Mouse (Mus musculus) kidney, adult 2 months (tissue): Measurements from ENCODE around the gene Clta.

Experiments used
- CTCF ChIP-seq: fragments of 200-500 bp; conservative IDR thresholded peaks from 2 replicates; pipeline ENCODE4 v1.5.1; 2011; ENCODE audit warnings: low read depth, mild to moderate bottlenecking, control low read depth, low read length, moderate library complexity, mixed read lengths; ENCODE audit not compliant: insufficient read depth, insufficient read length
- POLR2A ChIP-seq: fragments of 200-500 bp; IDR thresholded peaks from one replicate; pipeline ENCODE4 v1.6.1; 2011; ENCODE audit warnings: low read depth, low read length, control low read depth

GRCm38 (mm10) chr4:44068736-44069135 is 64.5 kb downstream of the Clta start:
- TF ChIP-seq CTCF: no peak
- TF ChIP-seq POLR2A: no peak
